Mouse (Mus musculus): Measurements from ENCODE around the gene Sirt6. TPM values are rescaled to one million over a fixed set of nuclear protein-coding genes. Genes with fewer than 3 reads are reported as not detected.

The Sirt6 gene
- polyA plus RNA-seq, 1 experiment from 2014 or later, result 49.1 TPM

DNA sequence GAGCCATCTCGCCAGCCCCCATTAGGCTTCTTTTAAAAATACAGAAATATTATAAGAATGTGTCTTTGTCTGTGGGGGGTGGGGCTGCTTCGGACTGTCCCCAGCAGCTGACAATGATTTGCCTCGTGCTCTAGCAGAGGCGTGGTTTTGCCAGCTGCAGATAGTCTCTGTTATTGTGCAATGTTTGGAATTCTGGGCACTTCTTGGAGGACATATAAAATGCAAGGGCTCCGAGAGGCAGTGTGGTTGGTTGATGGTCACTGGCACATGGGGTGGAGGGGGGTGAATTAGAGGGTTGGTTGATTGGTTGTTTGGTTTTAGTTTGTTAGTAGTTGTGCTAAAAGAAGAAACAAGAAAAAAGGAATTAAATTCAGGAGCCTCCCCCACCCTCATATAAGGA lies 7.6 kb downstream of the Sirt6 start:
- 88% methylated on average over 5 of the region's 5 CpGs for WGBS
- H3K4me3 ChIP-seq, result no peak overlapping the region
- H3K27me3 ChIP-seq, result no peaks in the 10 kb centered on the region
- no peak overlapping the region for H3K27ac ChIP-seq (replicated peaks)
- H3K9me3 ChIP-seq, result no peaks in the 10 kb centered on the region
- ATAC-seq (ENCODE audit: low FRiP score, low read depth), result no peak
- peaks cover 13% of the 10 kb centered on the region; the same call in 1 of the 2 replicates for H3K36me3 ChIP-seq
- H3K4me1 ChIP-seq (replicated peaks), result no peaks in the 10 kb centered on the region
- H3K9ac ChIP-seq, result no peak overlapping the region
- H3K4me2 ChIP-seq, result no peak overlapping the region

DNA sequence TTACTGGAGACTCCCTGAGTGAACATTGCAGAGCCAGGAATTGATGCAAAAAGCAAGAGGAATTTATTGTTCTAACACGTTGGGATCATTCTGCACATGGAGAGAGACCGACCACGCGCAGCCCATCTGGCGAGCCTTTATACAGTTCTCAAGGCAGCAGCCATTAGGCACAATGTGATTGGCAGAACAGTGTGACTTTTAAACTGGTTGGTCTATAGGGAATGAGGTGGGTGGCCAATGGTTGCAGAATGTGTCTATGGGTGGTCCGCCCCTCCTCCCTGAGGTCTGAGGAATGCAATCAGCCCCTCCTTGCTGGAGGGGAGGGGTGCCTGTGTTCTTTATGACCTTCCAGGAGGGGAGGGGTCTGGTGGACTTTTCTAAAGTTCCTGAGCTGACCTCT lies 12.1 kb downstream of the Sirt6 start:
- Histone ChIP-seq H3K4me1 (replicated peaks) (no peaks in the 10 kb centered on the region), H3K27ac (replicated peaks) (no peak overlapping the region), H3K4me2 (no peak overlapping the region), H3K9ac (no peak overlapping the region), H3K27me3 (no peaks in the 10 kb centered on the region), H3K9me3 (no peaks in the 10 kb centered on the region), H3K4me3 (no peak overlapping the region), H3K36me3 (no peaks in the 10 kb centered on the region)
- WGBS, result 56% methylated on average over 6 of the region's 6 CpGs
- ATAC-seq (ENCODE audit: low FRiP score, low read depth), result no peak

DNA sequence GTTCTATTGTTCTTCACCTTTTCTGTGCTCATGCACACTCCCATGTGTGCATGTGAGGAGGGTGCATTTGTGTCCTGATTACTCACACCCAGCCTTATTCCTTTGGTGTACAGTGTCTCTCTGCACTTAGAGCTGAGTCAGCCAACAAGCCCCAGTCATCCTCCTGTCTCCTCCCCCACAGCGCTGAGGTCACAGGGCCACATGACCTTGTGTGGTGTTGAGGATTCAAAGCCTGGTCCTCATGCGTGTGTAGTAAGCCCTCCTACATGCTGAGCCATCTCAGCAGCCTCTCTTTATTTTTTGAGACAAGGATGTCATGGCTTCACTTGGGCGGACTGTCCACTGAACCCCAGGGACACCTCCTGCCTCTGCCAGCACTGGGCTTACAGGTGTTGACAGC lies 14.8 kb downstream of the Sirt6 start:
- Histone ChIP-seq H3K9me3 (no peaks in the 10 kb centered on the region), H3K27ac (replicated peaks) (no peak overlapping the region), H3K4me3 (no peak overlapping the region), H3K4me1 (replicated peaks) (no peaks in the 10 kb centered on the region), H3K36me3 (no peaks in the 10 kb centered on the region), H3K27me3 (no peaks in the 10 kb centered on the region), H3K4me2 (no peak overlapping the region), H3K9ac (no peak overlapping the region)
- 67% methylated on average over 3 of the region's 3 CpGs for WGBS
- ATAC-seq (ENCODE audit: low FRiP score, low read depth), result no peak

DNA sequence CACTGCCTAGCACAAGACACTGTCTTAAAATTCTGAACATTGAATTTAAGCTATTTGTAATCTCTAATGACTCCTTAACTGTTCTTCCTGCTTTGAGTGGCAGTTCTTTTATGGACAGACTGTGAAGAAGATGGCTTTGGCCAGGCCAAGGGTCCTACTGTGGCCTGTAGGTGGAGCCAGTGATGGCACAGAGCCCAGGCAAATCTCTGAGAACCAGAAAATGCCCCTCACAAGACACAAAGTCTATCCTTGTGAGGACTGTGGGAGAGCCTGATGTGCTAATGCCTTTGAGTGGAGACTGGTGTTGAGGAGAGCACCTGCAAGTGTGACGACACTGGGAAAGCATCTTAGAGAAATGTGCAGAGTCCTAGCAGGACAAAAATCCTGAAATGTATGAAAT lies 19.3 kb downstream of the Sirt6 start:
- Histone ChIP-seq H3K4me3 (no peak overlapping the region), H3K9me3 (no peaks in the 10 kb centered on the region), H3K4me1 (replicated peaks) (peaks cover 20% of the 10 kb centered on the region), H3K36me3 (no peaks in the 10 kb centered on the region), H3K27me3 (no peaks in the 10 kb centered on the region), H3K9ac (no peak overlapping the region), H3K27ac (replicated peaks) (no peak overlapping the region), H3K4me2 (no peak overlapping the region)
- WGBS, result 91% methylated on average over 1 of the region's 1 CpGs
- no peak for ATAC-seq (ENCODE audit: low FRiP score, low read depth)

DNA sequence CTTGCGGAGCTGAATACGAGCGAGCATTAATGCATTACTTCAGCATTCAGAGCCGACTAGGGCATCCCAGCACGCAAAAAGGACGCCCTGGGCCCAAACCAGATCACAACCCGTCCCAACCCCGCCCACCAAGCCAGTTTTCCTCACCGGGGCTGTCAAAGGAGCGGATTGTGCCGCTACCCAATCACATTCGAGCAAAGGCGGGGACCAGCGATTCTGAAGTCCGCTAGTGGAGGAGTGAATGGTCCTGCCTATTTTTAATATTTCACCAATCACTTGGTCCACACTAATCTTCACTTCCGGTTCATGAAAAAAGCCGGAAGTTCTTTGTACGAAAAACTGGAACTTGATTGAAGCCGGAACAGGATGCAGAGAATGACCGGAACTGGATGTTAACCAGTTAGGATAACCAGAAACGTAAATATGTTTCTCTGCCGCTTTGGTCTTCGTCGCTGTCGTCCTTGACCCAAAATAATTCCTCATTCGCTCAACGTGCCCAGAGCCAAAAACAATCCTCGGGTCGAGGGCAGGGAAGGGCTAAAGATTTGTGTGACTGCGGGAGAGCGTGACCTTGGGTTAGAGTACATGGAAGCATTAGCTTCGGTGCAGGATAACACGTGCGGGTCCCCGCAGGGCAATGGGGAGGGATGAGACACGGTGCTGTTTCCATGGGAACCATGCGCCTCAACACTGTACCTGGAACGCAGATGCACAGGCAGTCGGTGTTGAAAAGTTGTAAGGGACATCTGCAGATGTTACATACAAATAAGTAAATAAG lies 21.4 kb downstream of the Sirt6 start, which contains the start of gene BC025920:
TSS of gene BC025920 (plus strand) at position 297 of the 778 bp plus-strand sequence.
- under 1% methylated on average over 39 of the region's 39 CpGs for WGBS
- H3K27me3 ChIP-seq, result peaks cover 8% of the 10 kb centered on the region; the same call in 1 of the 2 replicates

DNA sequence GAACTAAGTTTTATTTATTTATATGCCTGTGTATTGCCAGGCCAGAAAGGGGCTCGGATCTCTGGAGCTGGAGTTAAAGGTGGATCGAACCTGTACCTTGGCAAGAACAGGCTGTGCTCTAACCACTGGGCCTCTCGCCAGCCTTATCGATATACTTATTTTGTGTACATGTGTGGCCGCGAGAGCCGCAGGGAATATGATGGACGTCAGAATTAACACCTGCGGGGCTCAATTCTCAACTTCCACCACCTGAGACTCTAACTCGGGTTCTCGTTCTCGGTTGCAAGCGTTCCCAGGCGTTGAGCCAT lies 22.0 kb downstream of the Sirt6 start:
- peak; percentile 25; the same call in 1 of the 2 replicates for ATAC-seq (ENCODE audit: low FRiP score, low read depth)
- 3% methylated on average over 14 of the region's 14 CpGs for WGBS
- H3K4me1 ChIP-seq (replicated peaks), result peaks cover 39% of the 10 kb centered on the region

More for the DNA sequence above, 21.4 kb downstream of the Sirt6 start, which contains the start of gene BC025920:
- Histone ChIP-seq H3K9me3 (no peaks in the 10 kb centered on the region), H3K36me3 (no peaks in the 10 kb centered on the region), H3K9ac (peak within 1 kb of the TSS; percentile 50), H3K4me3 (peak within 1 kb of the TSS; percentile 48), H3K4me2 (peak within 1 kb of the TSS; percentile 71), H3K4me1 (replicated peaks) (peaks cover 34% of the 10 kb centered on the region), H3K27ac (replicated peaks) (peak within 1 kb of the TSS; percentile 88)
- peak; percentile 92 for ATAC-seq (ENCODE audit: low FRiP score, low read depth)

DNA sequence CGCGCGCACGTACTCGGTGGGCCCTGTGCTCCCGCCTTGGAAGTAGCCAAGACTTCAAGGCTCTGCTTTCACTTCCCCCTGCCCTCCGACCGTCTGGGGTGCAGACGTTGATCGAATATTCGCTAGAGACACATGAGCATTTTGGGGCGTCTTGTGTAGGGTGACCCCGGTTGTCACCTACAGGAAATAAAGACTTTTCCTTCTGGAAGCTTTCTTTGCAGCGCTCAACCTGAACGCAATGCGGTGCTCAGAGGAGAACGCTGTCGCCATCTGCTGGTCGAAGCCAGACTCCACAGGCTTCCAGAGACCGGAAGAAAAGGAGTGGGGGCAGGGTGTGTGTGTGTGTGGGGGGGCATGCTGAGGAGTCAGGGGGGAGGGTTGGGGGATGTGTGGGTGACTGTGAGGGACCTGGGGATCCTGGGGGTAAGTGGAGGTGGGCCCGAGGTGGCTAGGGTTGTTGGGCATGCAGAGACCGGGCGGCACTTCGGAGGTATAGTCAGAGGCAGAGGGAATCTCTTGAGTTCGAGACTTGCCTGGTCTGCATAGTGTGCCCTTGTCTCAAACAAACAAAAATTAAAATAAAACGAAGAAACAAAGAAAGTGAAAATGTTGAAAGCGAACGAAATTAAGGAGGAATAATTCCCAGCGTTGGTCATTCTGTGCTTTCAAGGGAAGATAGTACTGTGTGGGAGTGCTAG lies 22.5 kb downstream of the Sirt6 start:
- Histone ChIP-seq H3K36me3 (no peaks in the 10 kb centered on the region), H3K4me1 (replicated peaks) (peaks cover 44% of the 10 kb centered on the region), H3K27me3 (peaks cover 8% of the 10 kb centered on the region; the same call in 1 of the 2 replicates), H3K9me3 (no peaks in the 10 kb centered on the region), H3K4me2 (peak overlapping the region; percentile 62), H3K9ac (peak overlapping the region; percentile 46), H3K4me3 (peak overlapping the region; percentile 48), H3K27ac (replicated peaks) (peak overlapping the region; percentile 88)
- WGBS, result 18% methylated on average over 29 of the region's 29 CpGs
- peak; percentile 13; the same call in 1 of the 2 replicates for ATAC-seq (ENCODE audit: low FRiP score, low read depth)

More for the DNA sequence above, 22.0 kb downstream of the Sirt6 start:
- Histone ChIP-seq H3K9me3 (no peaks in the 10 kb centered on the region), H3K9ac (peak overlapping the region; percentile 46), H3K4me3 (peak overlapping the region; percentile 48), H3K27me3 (peaks cover 8% of the 10 kb centered on the region; the same call in 1 of the 2 replicates), H3K27ac (replicated peaks) (peak overlapping the region; percentile 88), H3K4me2 (peak overlapping the region; percentile 62), H3K36me3 (no peaks in the 10 kb centered on the region)

DNA sequence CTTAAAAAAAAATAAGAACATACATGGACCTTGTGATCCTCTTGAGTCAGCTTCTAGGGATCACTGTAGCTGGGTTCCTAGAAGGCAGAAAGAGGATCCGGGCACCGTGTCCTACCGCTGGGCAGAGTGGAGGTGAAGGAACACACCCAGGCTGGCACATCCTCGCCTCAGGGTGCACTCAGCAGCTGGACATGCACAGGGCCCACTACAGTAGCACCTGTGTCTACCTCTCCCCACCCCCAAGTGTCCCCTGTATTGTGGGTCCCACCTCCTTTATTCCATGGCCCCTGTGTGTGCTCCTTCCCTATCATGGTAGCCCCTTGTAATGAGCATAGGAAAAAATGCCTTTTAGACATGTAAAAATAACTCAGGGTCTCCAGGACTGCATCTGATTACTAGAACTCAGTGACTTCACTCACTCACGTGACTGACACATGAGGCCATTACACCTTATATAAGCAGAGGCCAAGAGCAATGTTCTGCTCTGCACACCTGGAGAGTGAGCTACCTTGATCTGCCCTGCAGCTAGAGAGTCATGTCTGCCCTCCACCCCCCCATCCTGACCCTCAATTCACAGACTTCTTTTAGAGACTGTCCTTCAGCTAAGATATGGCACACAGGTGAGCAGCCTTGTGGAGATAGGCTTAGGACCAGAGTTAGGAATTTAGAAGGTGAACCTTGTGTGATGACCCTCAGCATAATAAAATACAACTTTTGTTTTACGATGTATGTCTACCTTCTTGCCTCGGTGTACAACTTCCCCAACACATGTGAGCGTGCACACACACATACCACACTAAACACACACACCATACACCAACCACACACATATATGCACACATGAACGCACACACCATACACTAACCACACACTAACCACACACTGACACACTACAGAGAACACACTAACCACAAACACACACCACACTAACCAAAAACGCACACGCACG lies 23.3 kb downstream of the Sirt6 start:
- 83% methylated on average over 12 of the region's 12 CpGs for WGBS
- ATAC-seq (ENCODE audit: low FRiP score, low read depth), result no peak
- H3K4me1 ChIP-seq (replicated peaks), result peaks cover 44% of the 10 kb centered on the region
- peak overlapping the region; percentile 62 for H3K4me2 ChIP-seq
- no peak overlapping the region for H3K9ac ChIP-seq
- peak overlapping the region; percentile 12; the same call in 1 of the 2 replicates for H3K4me3 ChIP-seq
- H3K36me3 ChIP-seq, result no peaks in the 10 kb centered on the region
- H3K27ac ChIP-seq (replicated peaks), result peak overlapping the region; percentile 66; the same call in 1 of the 2 replicates
- H3K9me3 ChIP-seq, result no peaks in the 10 kb centered on the region
- H3K27me3 ChIP-seq, result peaks cover 15% of the 10 kb centered on the region; the same call in 1 of the 2 replicates

DNA sequence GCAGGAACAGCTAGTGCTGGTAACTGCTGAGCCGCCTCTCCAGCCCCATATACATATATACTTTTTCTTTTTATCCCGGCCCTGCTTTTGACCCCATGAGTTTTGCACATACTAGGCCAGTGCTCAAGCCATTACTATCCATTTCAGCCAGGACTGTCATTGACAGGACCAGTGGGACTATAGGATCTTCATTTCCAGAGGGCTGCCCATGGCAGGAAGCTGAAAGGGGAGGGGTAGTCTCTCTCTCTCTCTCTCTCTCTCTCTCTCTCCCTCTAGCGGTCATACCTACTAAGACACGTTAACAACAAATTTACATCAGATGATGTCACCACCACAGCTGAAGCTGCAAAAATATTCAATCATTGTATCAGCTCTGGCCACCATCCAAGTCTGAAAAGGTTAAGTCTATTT lies 24.9 kb downstream of the Sirt6 start:
- WGBS, result 16% methylated on average over 4 of the region's 4 CpGs
- Histone ChIP-seq H3K4me1 (replicated peaks) (peaks cover 46% of the 10 kb centered on the region), H3K4me3 (no peak overlapping the region), H3K9me3 (no peaks in the 10 kb centered on the region), H3K36me3 (no peaks in the 10 kb centered on the region), H3K9ac (no peak overlapping the region), H3K27ac (replicated peaks) (0 out of 2 replicates have a peak overlapping the region, but pooled peaks have one; percentile 11), H3K4me2 (no peak overlapping the region), H3K27me3 (peaks cover 17% of the 10 kb centered on the region; the same call in 1 of the 2 replicates)
- ATAC-seq (ENCODE audit: low FRiP score, low read depth), result no peak

DNA sequence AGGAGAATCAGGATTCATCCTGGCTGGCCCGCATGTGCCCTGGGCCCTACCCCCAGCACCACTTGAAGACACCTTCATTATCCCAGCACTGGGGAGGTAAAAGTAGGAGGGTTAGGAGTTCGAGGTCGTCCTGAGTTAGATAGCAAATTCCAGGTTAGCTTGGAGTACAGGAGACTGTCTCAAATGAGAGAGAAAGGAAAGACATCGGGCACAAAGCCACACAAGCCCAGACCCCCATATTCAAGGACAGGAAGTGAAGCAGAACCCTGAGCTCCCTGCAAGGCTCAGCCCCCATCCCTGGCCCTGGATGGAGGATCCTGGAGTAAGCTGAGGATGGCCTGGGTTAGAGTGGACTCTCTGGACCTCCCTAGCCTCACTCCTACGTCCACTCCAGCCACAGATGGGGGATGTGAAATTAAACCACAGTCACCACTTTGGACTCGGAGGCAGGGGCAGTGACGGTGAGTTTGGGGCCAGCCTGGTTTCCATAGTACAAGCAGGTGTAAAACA lies 26.1 kb downstream of the Sirt6 start:
- Histone ChIP-seq H3K9me3 (no peaks in the 10 kb centered on the region), H3K4me1 (replicated peaks) (peaks cover 52% of the 10 kb centered on the region), H3K9ac (no peak overlapping the region), H3K27me3 (peaks cover 19% of the 10 kb centered on the region; the same call in 1 of the 2 replicates), H3K27ac (replicated peaks) (no peak overlapping the region), H3K36me3 (no peaks in the 10 kb centered on the region), H3K4me2 (peak overlapping the region; percentile 78), H3K4me3 (peak overlapping the region; percentile 33)
- 28% methylated on average over 7 of the region's 7 CpGs for WGBS
- ATAC-seq (ENCODE audit: low FRiP score, low read depth), result no peak

DNA sequence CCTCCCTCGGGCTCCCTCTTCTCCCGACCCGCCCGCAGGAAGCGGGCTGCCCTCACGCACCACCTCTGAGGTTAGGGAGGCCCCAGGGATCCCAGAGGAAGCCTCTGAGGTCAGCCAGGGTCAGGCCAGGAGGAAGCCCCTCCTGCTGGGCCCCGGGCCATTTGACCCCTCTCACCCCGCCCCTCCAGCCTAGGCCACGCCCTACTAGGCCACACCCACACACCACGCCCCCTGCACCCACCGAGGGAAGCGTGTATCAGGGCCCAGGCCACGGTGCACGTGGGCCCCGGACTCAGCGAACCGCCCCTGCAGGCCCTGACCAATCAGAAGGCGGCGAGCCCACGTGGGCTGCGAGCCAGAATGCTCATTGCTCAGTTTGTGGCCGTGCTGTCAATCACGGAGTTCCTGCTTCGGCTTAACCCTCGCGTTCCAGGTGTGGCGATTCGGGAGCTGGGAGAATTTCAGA lies 26.8 kb downstream of the Sirt6 start, which contains the start of gene Tle6:
TSS of gene Tle6 (minus strand) at position 336 of the 466 bp plus-strand sequence.
- H3K9me3 ChIP-seq, result no peaks in the 10 kb centered on the region
- peak within 1 kb of the TSS; percentile 33 for H3K4me3 ChIP-seq
- H3K4me1 ChIP-seq (replicated peaks), result peaks cover 58% of the 10 kb centered on the region
- no peaks in the 10 kb centered on the region for H3K36me3 ChIP-seq
- H3K27me3 ChIP-seq, result peaks cover 19% of the 10 kb centered on the region; the same call in 1 of the 2 replicates
- under 1% methylated on average over 28 of the region's 28 CpGs for WGBS
- peak within 1 kb of the TSS; percentile 78 for H3K4me2 ChIP-seq
- no peak within 1 kb of the TSS for H3K27ac ChIP-seq (replicated peaks)
- no peak within 1 kb of the TSS for H3K9ac ChIP-seq
- peak; percentile 73 for ATAC-seq (ENCODE audit: low FRiP score, low read depth)

Data from hindbrain, embryonic 15.5 days (tissue).